Mouse (Mus musculus): ENCODE data around the gene Vmn2r90. TPM values are rescaled to one million over a fixed set of nuclear protein-coding genes. Genes with fewer than 3 reads are reported as not detected.
"Not testable (repeated sequence)": the region's sequence is repeated elsewhere in the genome, so short reads cannot be mapped to it uniquely, and the experiment has no call there.

Vmn2r90 gene
- not detected in 2 replicates for polyA plus RNA-seq (2015; fragmentation: Nextera tagmentation; extraction: Ambion mirVana)

DNA sequence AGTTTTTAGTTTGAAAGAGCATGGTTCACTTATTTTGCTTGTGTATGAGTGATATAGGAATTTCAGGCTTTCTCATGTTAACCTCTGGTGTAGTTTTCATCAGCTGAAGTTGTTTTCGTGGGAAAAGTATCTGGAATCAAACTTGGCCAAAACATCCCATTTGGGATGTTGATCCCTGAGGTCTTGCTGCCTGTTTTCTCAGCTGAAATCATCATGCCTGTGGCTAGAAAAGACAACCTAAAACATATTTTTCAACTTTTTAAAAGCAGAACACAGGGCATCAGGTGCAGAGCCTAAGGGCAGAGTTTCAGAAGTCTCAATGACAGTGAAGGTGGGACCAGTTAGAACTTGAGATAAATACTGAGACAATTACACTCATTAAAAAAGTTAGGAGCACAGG, at the start of gene Vmn2r90:
Vmn2r90 (plus strand) TSS at position 301 of the 400 bp plus-strand sequence.
- no peak within 1 kb of the TSS for H3K9ac ChIP-seq (replicated peaks)
- no peak for ATAC-seq (ENCODE audit: low FRiP score)
- H3K4me2 ChIP-seq: no peak within 1 kb of the TSS
- H3K9me3 ChIP-seq (replicated peaks): no peaks in the 10 kb centered on the region
- H3K27me3 ChIP-seq (replicated peaks): no peaks in the 10 kb centered on the region
- WGBS: 89% methylated on average over 1 of the region's 1 CpGs
- H3K4me1 ChIP-seq: no peaks in the 10 kb centered on the region
- no peaks in the 10 kb centered on the region for H3K36me3 ChIP-seq
- no peak within 1 kb of the TSS for H3K27ac ChIP-seq (replicated peaks)
- no peak within 1 kb of the TSS for H3K4me3 ChIP-seq (replicated peaks)

DNA sequence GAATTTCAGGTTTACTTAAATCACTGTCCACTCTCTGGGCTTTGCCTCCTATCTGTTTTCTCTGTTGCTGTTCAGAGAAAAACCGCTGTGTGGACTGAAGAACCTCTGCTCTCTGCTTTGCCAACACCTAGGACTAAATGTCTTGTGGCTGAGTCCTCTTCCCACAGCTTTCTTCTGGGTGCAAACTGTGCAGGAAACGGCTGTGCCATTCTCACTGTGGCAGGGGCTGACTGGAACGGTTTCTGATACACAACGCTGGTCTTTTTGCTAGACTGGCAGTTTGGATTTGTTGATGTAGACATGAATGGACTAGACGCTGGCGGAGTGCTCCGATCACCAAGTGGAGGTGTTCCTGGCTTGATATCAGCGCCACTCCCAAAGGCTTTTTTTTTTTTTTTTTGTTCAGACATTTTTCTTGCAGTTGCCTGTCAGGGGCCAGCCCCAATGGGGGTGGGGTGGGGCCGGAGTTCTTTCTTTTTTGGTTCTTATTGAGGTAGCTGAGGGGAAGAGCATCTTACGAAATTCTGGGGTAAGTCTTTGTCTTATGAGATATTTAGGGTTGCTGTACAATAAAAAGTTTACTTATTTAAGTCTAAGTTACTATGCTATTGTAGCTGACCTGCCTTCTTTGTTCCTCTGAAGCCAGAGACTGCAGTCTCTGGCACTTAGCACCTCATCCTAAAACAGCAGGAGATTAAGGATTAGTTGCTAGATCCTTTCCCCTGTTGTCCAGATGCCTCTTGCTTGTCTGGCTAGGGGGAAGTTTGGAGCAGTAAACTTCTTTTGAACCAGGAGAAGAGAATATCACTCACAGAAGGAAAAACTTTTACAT, 48.3 kb upstream of the Vmn2r90 start:
- no peak for ATAC-seq (ENCODE audit: low FRiP score)
- no peak overlapping the region for H3K9ac ChIP-seq (replicated peaks)
- no peaks in the 10 kb centered on the region for H3K9me3 ChIP-seq (replicated peaks)
- H3K4me2 ChIP-seq: peak overlapping the region; percentile 36
- H3K4me1 ChIP-seq: no peaks in the 10 kb centered on the region
- no peaks in the 10 kb centered on the region for H3K36me3 ChIP-seq
- no peaks in the 10 kb centered on the region for H3K27me3 ChIP-seq (replicated peaks)
- H3K4me3 ChIP-seq (replicated peaks): no peak overlapping the region
- 9% methylated on average over 10 of the region's 10 CpGs for WGBS
- H3K27ac ChIP-seq (replicated peaks): no peak overlapping the region

DNA sequence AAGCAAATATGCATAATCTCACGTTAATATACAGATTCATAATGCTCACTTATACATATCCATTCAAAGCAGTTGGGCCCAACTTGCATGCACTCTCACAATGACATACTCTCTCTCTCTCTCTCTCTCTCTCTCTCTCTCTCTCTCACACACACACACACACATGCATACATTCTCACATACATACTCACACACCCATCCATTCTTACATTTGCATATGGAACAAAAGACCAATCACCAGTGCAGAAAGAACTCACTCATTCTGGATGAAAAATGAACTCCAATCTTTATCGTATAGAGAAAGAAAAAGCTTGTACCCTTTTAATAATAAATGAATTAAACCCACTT, 47.7 kb upstream of the Vmn2r90 start:
- Histone ChIP-seq H3K27me3 (replicated peaks) (no peaks in the 10 kb centered on the region), H3K27ac (replicated peaks) (no peak overlapping the region), H3K36me3 (no peaks in the 10 kb centered on the region), H3K9me3 (replicated peaks) (no peaks in the 10 kb centered on the region), H3K4me1 (no peaks in the 10 kb centered on the region), H3K4me2 (no peak overlapping the region), H3K4me3 (replicated peaks) (no peak overlapping the region), H3K9ac (replicated peaks) (no peak overlapping the region)
- WGBS: 26% methylated on average over 2 of the region's 2 CpGs
- ATAC-seq (ENCODE audit: low FRiP score): no peak

DNA sequence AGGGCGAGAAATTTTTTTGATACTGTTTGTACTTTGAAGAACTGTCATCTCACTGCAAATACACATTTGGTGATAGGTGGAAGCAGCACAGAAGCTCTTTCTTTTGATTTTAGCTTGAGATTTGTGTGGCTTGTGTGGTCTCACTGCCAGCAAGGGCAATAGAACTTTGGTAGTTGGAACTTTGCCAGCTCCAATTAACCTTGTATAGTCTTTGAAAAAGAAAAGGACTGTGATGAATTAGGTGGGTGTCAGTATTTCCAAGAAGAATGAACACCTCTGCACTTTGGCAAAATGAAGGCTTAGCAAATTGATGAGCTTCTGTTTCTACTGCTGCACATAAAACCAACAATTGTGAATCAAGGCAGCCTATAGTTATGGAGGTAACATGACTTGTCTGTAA, 24.8 kb upstream of the Vmn2r90 start:
- H3K9me3 ChIP-seq (replicated peaks): no peaks in the 10 kb centered on the region
- no peak overlapping the region for H3K9ac ChIP-seq (replicated peaks)
- ATAC-seq (ENCODE audit: low FRiP score): no peak
- no peaks in the 10 kb centered on the region for H3K27me3 ChIP-seq (replicated peaks)
- H3K4me3 ChIP-seq (replicated peaks): no peak overlapping the region
- no peak overlapping the region for H3K4me2 ChIP-seq
- no peak overlapping the region for H3K27ac ChIP-seq (replicated peaks)
- H3K4me1 ChIP-seq: no peaks in the 10 kb centered on the region
- WGBS: 92% methylated on average over 1 of the region's 1 CpGs
- H3K36me3 ChIP-seq: no peaks in the 10 kb centered on the region

DNA sequence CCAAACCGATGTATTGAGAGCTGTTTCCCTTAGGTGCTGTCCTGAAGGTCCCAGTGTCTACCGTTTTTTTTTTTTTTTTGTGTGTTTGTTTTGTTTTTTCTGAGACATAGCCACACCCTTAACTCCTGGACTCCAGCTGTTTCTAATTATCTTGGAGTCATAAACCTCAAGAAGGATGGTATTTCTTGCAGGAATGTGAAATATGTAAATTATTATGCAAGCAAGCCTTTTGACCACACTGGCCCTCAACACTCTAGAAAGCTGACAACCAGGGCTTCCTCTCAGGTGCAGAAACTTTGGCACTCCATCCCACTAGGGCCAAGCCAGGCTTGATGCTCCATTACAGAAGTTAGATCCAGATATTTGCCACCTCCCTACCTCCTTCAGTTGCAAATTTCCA, 12.9 kb upstream of the Vmn2r90 start:
- no peak for ATAC-seq (ENCODE audit: low FRiP score)
- Histone ChIP-seq H3K9me3 (replicated peaks) (no peaks in the 10 kb centered on the region), H3K4me1 (no peaks in the 10 kb centered on the region), H3K36me3 (no peaks in the 10 kb centered on the region), H3K27ac (replicated peaks) (no peak overlapping the region), H3K9ac (replicated peaks) (no peak overlapping the region), H3K4me2 (no peak overlapping the region), H3K27me3 (replicated peaks) (no peaks in the 10 kb centered on the region), H3K4me3 (replicated peaks) (no peak overlapping the region)
- 68% methylated on average over 2 of the region's 2 CpGs for WGBS

DNA sequence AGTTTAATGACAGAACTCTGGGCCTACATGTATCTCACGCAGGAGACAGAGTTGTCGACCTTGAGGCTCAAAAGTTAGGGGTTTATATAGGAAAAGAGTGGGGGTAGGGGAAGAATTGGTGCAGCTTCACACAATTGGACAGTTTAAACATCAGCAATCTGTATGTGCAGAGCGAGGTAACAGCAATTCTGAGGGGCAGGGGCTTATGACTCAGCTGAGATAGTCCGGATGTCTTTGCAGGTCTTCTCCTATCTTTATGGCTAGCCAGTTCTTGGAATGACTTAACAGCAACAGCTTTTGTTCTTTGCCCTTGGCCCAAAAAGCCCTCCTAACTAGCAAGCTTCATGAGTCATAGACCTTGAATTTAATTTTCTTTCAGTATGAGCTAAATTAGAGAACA, 28.8 kb downstream of the Vmn2r90 start:
- 87% methylated on average over 4 of the region's 4 CpGs for WGBS
- not testable (repeated sequence) for H3K4me3 ChIP-seq (replicated peaks); H3K4me1 ChIP-seq; H3K27ac ChIP-seq (replicated peaks); H3K9ac ChIP-seq (replicated peaks); H3K4me2 ChIP-seq; H3K27me3 ChIP-seq (replicated peaks); H3K36me3 ChIP-seq; ATAC-seq (ENCODE audit: low FRiP score); H3K9me3 ChIP-seq (replicated peaks)

DNA sequence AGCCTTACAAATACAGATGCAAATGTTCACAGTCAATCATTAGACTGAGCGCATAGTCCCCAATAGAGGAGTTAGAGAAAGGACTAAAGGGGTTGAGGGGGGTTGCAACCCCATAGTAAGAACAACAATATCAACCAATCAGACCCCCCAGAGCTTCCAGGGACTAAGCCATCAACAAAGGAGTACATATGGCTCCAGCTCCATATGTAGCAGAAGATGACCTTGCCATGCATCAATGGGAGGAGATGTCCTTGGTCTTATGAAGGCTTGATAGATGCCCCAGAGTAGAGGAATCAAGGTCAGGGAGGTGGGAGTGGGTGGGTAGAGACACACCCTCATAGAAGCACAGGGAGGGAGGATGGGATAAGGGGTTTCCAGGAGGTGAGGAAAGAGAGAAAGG, 35.1 kb downstream of the Vmn2r90 start:
- Histone ChIP-seq H3K9ac (replicated peaks) (no peak overlapping the region), H3K4me3 (replicated peaks) (no peak overlapping the region), H3K27me3 (replicated peaks) (no peaks in the 10 kb centered on the region), H3K36me3 (no peaks in the 10 kb centered on the region), H3K27ac (replicated peaks) (no peak overlapping the region), H3K4me1 (no peaks in the 10 kb centered on the region), H3K9me3 (replicated peaks) (no peaks in the 10 kb centered on the region; the same call in 1 of the 2 replicates), H3K4me2 (no peak overlapping the region)
- ATAC-seq (ENCODE audit: low FRiP score): no peak
- 96% methylated on average over 1 of the region's 1 CpGs for WGBS

DNA sequence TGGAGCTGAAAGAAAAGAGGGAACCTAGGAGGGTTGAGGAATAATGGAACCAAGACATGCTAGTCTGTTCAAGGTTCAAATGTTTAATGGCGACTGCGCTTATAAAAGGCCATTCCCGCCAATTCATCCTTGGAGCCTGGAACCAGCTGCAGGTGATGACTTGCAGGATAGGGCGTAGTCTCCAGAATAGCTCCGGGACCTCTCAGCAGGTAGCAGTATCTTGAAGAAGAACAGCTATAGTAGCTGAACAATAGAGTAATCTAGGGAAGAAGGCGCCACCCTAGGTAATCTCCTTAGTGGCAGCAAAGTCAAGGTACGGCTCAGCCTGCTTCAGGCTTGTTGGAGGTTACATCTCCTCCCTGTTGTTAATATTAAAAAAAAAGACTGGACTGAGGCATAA, 35.8 kb downstream of the Vmn2r90 start:
- not testable (repeated sequence) for ATAC-seq (ENCODE audit: low FRiP score); H3K9me3 ChIP-seq (replicated peaks); H3K4me2 ChIP-seq; H3K27me3 ChIP-seq (replicated peaks); H3K36me3 ChIP-seq; H3K4me1 ChIP-seq; H3K27ac ChIP-seq (replicated peaks); H3K4me3 ChIP-seq (replicated peaks); H3K9ac ChIP-seq (replicated peaks)
- 97% methylated on average over 7 of the region's 7 CpGs for WGBS

DNA sequence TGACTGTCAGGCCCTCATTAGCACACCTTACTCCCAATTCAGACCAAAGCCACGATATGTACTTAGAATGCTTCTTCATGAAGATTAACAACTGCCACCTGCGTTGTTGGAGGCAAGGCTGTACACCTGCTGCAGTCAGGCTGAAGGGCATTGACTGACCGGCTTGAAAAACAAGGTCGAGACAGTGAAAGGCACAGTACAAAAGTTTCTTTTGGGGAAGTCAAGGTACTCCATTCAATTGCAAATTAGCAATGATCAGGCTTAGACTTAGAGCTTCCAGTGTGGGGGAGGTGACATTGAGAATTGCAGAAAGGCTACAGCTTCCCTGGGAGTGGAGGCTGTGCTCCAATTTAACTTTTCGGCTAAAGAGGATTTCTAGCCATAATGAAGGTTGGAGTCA, 36.4 kb downstream of the Vmn2r90 start:
- not testable (repeated sequence) for H3K9ac ChIP-seq (replicated peaks); H3K27me3 ChIP-seq (replicated peaks); H3K9me3 ChIP-seq (replicated peaks); H3K4me3 ChIP-seq (replicated peaks); H3K36me3 ChIP-seq; H3K4me1 ChIP-seq; H3K27ac ChIP-seq (replicated peaks); ATAC-seq (ENCODE audit: low FRiP score); H3K4me2 ChIP-seq
- 78% methylated on average over 5 of the region's 5 CpGs for WGBS

DNA sequence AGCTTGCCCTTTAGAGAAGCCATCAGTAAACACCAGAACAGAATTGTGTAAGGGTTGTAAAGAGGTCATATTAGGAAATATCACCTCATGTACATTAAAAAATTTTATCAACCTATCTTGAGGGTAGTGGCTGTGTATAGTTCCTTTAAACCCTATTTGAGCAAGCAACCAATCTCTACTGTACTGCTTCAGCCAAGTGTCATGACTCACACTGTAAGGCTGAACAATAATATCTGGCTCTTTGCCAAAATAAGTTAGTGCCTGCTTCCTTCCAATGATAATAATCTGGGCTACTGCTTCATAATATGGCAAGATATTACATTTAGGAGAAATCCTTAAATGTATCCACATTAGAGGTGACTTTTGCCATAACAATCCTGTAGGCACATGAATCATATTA, 38.0 kb downstream of the Vmn2r90 start:
- H3K4me2 ChIP-seq; H3K9ac ChIP-seq (replicated peaks); H3K4me1 ChIP-seq; H3K27ac ChIP-seq (replicated peaks); H3K27me3 ChIP-seq (replicated peaks); H3K4me3 ChIP-seq (replicated peaks); ATAC-seq (ENCODE audit: low FRiP score); H3K9me3 ChIP-seq (replicated peaks); H3K36me3 ChIP-seq: not testable (repeated sequence)

DNA sequence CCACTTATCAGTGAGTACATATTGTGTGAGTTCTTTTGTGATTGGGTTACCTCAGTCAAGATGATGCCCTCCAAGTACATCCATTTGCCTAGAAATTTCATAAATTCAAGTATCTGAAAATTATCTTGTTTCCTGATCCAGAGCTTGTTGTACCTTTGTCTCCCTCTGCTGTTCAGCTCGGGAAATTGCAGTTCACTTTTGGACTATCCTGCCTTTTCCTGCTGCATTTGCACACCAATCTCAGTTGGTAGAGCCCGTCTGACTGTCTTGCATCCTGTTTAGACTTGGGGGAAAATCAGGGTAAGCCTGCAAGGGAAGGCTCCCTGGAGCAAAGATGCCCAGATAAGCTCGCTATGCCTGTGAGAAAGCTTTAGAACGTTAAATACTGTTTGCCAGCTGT, 45.8 kb downstream of the Vmn2r90 start:
- H3K9me3 ChIP-seq (replicated peaks); H3K4me3 ChIP-seq (replicated peaks); H3K9ac ChIP-seq (replicated peaks); H3K4me1 ChIP-seq; ATAC-seq (ENCODE audit: low FRiP score); H3K27ac ChIP-seq (replicated peaks); H3K4me2 ChIP-seq; H3K27me3 ChIP-seq (replicated peaks); H3K36me3 ChIP-seq: not testable (repeated sequence)
- WGBS: 11% methylated on average over 4 of the region's 4 CpGs

DNA sequence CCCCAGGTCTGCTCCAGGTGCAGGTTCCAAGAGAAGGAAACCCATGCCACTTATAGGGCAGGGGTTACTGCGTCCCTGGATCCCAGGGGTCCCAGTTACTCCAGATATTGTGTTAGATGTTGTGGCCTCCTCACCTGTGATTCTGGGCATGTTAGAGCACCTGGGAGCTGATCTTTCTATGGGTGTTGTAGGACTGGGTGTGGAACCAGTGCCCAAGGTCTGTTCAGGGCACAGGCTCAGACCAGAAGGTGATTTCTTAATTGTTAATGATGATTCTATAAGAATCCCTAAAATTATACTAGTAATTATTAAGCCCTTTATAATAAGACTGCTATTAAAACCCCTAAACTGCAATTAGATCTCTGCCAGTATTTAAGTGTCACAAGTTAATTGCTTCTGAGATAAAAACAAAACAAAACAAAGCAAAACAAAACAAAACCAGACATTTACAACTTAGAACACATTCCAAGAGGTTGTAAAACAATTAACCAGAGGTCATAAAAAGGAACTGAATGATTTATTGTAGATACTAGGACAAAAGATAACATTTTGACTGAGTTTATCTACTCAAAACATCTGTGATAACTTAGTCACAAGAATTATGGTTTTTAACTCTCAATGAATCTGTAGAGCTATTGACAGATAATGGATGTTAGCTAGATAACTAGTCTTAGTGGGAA, 59.2 kb downstream of the Vmn2r90 start:
- Histone ChIP-seq H3K4me3 (replicated peaks) (no peak overlapping the region), H3K36me3 (no peaks in the 10 kb centered on the region), H3K4me2 (no peak overlapping the region), H3K27me3 (replicated peaks) (0 out of 2 replicates have a peak, but pooled peaks cover 3% of the 10 kb centered on the region), H3K27ac (replicated peaks) (no peak overlapping the region), H3K9ac (replicated peaks) (no peak overlapping the region), H3K9me3 (replicated peaks) (no peaks in the 10 kb centered on the region), H3K4me1 (no peaks in the 10 kb centered on the region)
- no peak for ATAC-seq (ENCODE audit: low FRiP score)
- 54% methylated on average over 1 of the region's 1 CpGs for WGBS

Data from neural tube, embryonic 15.5 days (tissue).